Mouse (Mus musculus): ENCODE results near the gene Pde7b.

- TF ChIP-seq CTCF (IDR thresholded peaks at IDR 0.05) (no peak), EP300 (IDR thresholded peaks at IDR 0.05) (no peak)
Measured at GRCm38 (mm10) chr10:20459160-20459559, 265.7 kb downstream of the Pde7b start.
